Mouse (Mus musculus) right cerebral cortex, adult 18-20 months (tissue): ENCODE data around the gene Lsp1.

ENCODE experiments used
- DNase-seq: peaks from one replicate; pipeline ENCODE4 v3.0.0; 2022; ENCODE audit warnings: mixed read lengths

The Lsp1 gene

GRCm38 (mm10) chr7:142478001-142478400 is 17.4 kb downstream of the Lsp1 start:
- DNase-seq = no peak

- no peak for DNase-seq
Observed at GRCm38 (mm10) chr7:142478574-142478973, 18.0 kb downstream of the Lsp1 start.

GRCm38 (mm10) chr7:142479307-142479706 is 18.7 kb downstream of the Lsp1 start:
- DNase-seq = no peak

- no peak for DNase-seq
Observed at GRCm38 (mm10) chr7:142479886-142480285, 19.3 kb downstream of the Lsp1 start.

- DNase-seq = no peak
Observed at GRCm38 (mm10) chr7:142480661-142481060, 20.1 kb downstream of the Lsp1 start.

- no peak for DNase-seq
Observed at GRCm38 (mm10) chr7:142481186-142481567, 20.6 kb downstream of the Lsp1 start.

GRCm38 (mm10) chr7:142481568-142482255 is 21.1 kb downstream of the Lsp1 start:
- DNase-seq = no peak

GRCm38 (mm10) chr7:142482256-142482609 is 21.6 kb downstream of the Lsp1 start:
- no peak for DNase-seq

- DNase-seq = no peak
Observed at GRCm38 (mm10) chr7:142483136-142483535, 22.5 kb downstream of the Lsp1 start.

GRCm38 (mm10) chr7:142484780-142485179 is 24.2 kb downstream of the Lsp1 start:
- no peak for DNase-seq

- DNase-seq = no peak
Observed at GRCm38 (mm10) chr7:142486751-142487162, 26.1 kb downstream of the Lsp1 start.

- peak; percentile 35 for DNase-seq
Observed at GRCm38 (mm10) chr7:142487341-142487859, 26.8 kb downstream of the Lsp1 start.

- no peak for DNase-seq
Observed at GRCm38 (mm10) chr7:142488053-142488452, 27.4 kb downstream of the Lsp1 start.

- DNase-seq = no peak
Observed at GRCm38 (mm10) chr7:142493535-142493934, 32.9 kb downstream of the Lsp1 start.

- DNase-seq = no peak
Observed at GRCm38 (mm10) chr7:142496158-142496557, 35.5 kb downstream of the Lsp1 start.

- no peak for DNase-seq
Observed at GRCm38 (mm10) chr7:142496800-142497199, 36.2 kb downstream of the Lsp1 start.

- DNase-seq = no peak
Observed at GRCm38 (mm10) chr7:142497775-142498174, 37.2 kb downstream of the Lsp1 start.

- no peak for DNase-seq
Observed at GRCm38 (mm10) chr7:142498575-142498974, 38.0 kb downstream of the Lsp1 start, which contains the start of gene Tnnt3. Gene Tnnt3, plus strand, starts transcription at chr7:142498836.

- DNase-seq = no peak
Observed at GRCm38 (mm10) chr7:142499010-142499721, 38.6 kb downstream of the Lsp1 start.

- DNase-seq = no peak
Observed at GRCm38 (mm10) chr7:142500032-142500431, 39.4 kb downstream of the Lsp1 start.

- DNase-seq = no peak
Observed at GRCm38 (mm10) chr7:142503206-142503605, 42.6 kb downstream of the Lsp1 start.

GRCm38 (mm10) chr7:142505942-142506341 is 45.3 kb downstream of the Lsp1 start:
- DNase-seq = no peak

- DNase-seq = no peak
Observed at GRCm38 (mm10) chr7:142506501-142506900, 45.9 kb downstream of the Lsp1 start.

GRCm38 (mm10) chr7:142507453-142507852 is 46.8 kb downstream of the Lsp1 start:
- no peak for DNase-seq
